Mouse (Mus musculus) frontal cortex, postnatal 36 days (tissue): ENCODE data around the gene Ckap4.
A peak's percentile ranks its signal among the peaks of the same experiment; 100 is the strongest.

Experiments
- DNase-seq, 2 experiments: peaks; one replicate each; pipeline ENCODE4 v3.0.0; 2022; ENCODE audit warnings: low spot score in 2 of 2

Ckap4 gene

DNA sequence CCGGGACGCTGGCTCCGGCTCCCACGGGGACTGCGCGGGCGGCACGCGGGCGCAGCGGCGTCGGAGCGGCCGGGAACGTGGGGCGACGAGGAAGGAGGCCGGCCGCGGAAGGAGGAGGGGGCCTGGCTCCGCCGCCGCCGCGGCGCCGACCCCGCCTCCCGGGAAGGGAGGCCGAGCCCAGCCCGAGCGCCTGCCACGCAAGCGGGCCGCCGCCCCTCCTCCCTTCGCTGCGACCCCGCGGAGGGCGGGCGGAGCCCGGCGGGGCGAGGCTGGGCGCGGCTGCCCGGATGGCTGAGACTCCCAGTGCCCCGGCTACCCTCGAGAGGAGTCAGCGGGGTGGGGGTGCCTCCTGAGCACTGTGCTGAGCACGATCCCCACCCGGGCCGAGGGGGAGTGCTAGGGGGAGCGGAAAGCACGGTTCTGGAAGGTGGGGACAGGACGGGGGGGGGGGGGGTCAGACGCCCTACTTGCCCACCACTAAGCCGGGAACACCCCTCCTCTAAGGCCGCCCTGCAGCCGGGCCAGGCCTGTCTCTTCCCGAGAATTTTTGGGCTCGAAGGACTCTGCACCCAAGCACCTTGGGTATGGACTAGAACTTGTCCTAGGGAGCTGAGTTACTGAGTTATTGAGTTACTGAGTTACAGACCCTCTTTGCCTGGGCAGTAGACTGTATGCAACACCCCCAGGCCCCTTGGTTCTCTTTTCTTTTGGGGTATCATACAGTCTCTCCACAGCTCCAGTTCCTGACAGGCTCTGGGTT lies at the start of gene Ckap4:
Ckap4 (minus strand) TSS at position 151 of the 760 bp plus-strand sequence.
- DNase-seq, result peak in 1 of 2 experiments; percentile 27

DNA sequence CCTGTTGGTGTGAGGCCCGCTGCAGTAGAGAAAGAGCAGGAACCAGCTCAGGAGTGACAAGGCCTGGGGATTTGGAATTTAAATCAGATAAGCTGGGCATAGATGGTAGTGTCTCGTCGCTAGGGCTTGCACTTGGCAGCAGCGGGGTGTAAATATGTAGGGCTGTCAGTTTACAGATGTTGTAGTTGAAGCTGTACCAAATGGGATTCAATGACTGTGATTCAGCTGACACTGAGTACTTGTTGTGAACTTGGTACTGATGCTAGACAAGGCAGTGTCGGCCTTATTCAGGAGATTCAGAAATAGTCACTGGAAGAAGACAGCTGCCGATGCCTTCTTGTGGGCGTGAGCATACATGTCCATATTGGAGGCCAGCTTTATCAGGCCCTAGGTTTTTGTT lies 48.4 kb upstream of the Ckap4 start:
- peak in 1 of 2 experiments; percentile 31 for DNase-seq

GRCm38 (mm10) chr10:84581191-84581590 lies 47.3 kb upstream of the Ckap4 start:
- DNase-seq, result no peak

DNA sequence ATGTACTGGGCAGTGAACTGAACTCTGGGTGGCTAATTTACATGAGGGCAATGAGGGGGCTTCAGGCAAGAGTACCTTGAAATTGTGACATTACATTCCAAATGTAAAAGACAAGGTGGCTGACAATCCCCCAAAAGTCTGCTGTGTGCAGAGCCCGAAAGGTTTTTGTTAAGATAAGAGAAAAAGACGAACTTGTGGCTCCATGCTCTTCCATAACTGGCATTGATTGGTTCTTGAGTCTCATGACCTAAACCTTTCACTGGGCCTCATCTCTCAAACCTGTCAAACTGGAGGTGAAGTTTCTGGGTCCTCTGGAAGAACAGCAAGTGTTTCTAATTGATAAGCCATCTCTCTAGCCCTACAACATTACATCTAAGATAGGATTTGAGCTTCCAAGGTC lies 45.7 kb upstream of the Ckap4 start:
- DNase-seq, result no peak

DNA sequence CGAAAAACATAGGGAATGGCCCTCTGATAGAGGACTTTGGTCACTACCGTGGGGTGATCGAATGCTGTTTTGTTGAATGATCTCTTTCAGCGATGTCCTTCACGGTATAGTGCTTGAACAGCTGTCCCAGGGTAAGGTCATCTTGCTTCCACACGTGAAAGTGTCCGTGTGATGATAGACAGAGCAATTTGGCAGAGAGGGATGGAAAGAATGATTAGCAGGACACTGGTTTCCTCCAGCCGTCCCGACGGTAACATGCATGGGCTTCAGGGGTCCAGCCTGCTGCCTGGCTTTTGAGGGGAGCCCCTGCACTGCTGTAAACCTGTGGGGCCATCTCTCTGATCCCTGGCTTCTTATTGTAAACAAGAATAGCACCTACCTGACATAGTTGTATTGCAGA lies 44.9 kb upstream of the Ckap4 start:
- no peak for DNase-seq

DNA sequence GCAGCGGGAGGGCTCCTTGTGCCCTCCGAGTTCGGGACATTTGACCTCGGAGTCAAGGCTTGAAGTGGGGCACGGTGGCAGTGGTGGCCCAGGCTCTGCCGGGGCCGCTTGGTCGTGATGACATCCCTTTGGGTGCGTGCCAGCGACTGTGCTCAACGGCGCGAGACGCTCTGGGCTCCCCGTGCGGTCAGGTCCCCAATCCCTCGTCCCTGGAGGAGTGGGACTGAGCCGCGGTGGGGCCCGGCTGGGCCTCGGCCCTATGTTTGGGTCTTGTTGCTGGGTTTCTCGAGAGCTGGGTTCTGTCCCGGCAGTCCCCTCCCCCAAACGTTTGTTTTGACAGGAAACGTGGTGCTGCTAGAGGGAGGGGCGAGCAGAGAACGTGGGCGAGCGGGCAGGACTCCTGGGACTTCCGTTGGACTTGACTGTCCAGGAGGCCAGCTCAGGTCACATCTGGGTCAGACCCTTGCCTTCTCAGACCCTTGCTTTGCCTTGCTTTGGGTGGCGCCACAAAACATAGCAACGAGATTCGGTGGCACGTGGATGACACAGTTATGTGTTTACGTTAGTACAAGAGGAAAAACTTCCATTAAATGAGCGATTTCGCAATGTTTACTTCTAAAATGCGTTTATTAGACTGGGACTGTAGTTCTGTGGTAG lies 43.3 kb upstream of the Ckap4 start:
- DNase-seq, result peak; percentile 62 to 69

GRCm38 (mm10) chr10:84576395-84577070 lies 42.7 kb upstream of the Ckap4 start, which contains the start of gene Tcp11l2:
Gene Tcp11l2 (plus strand): TSS chr10:84576626.
- peak; percentile 91 to 94 for DNase-seq

DNA sequence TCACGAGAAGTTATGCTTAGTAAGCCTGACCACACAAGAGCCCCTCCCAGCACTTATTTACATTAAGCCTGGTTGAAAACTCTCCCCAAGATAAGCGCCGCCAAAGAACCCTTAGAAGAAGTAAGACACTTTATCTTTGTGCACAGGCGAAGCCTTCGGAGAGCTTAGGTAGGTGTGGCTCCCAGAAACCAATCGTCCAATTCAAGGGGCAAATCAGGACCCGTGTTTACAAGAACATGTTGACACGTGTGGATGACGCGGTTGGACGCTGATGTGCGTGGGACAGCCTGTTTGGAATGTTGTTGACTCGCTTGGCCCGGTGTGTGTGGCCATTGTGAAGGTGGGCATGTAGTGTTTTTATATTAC lies 42.1 kb upstream of the Ckap4 start:
- DNase-seq, result no peak

GRCm38 (mm10) chr10:84573671-84574420 lies 40.0 kb upstream of the Ckap4 start:
- no peak for DNase-seq

GRCm38 (mm10) chr10:84571052-84571639 lies 37.3 kb upstream of the Ckap4 start:
- DNase-seq, result peak in 1 of 2 experiments; percentile 9

DNA sequence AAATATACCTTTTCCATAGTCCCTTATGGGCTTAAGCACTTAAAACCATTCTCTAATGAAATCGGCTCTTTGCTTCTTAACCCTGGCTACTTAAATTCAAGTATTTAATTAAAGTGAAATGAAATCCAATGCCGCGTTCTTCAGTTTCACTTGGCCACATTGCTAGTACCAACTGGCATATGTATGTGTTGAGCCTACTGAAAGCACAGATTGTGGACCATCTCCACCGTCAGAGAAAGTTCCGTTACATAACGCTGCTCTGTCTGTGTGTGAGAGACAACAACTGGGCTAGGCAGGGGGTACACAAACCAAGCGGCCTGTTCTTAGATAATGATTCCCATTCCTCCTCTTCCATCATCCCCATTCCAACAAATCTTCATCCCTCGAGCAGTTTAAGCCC lies 30.6 kb upstream of the Ckap4 start:
- no peak for DNase-seq

GRCm38 (mm10) chr10:84562567-84563554 lies 29.0 kb upstream of the Ckap4 start:
- no peak for DNase-seq

DNA sequence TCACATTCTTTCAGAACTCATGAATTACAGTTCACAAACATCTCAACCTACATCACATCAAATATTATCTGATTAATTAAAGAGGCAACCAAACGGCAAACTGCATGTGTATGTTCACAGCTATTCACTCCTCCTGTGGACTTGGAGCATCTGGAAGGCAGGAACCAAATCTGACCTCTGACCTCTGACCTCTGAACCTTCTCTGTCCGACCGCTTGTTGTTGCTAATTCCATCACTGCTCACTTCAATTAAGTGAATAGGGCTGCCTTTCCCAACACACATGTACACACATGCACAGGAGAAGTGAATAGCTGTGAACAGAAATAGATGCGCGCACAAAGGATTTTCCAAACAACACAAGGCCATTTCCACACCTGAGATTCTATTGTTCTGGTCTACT lies 28.3 kb upstream of the Ckap4 start:
- no peak for DNase-seq

- DNase-seq, result no peak
These were observed 26.1 kb upstream of the Ckap4 start for GRCm38 (mm10) chr10:84559986-84560385.

GRCm38 (mm10) chr10:84558511-84558910 lies 24.6 kb upstream of the Ckap4 start:
- DNase-seq, result no peak

DNA sequence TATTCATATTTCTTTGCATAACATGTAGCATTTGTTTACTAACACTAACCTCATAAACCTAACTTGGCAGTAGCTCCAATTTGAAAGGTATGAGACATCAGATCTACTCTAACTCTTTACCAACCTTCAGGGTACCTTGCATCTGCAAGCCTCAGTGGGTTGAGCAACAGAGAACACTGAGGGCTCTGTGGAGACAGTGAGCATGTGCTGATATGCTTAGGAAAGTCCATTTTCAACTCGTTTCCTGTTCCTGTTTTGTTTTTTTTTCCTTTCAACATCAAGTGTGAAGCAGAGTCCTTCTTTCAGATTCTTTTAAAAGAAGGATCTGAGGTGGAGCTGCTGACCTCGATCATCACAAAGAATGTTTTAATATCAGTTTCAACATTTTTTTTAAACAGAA lies 22.3 kb upstream of the Ckap4 start:
- no peak for DNase-seq

- no peak for DNase-seq
These were observed 20.6 kb upstream of the Ckap4 start for GRCm38 (mm10) chr10:84554291-84555009.

DNA sequence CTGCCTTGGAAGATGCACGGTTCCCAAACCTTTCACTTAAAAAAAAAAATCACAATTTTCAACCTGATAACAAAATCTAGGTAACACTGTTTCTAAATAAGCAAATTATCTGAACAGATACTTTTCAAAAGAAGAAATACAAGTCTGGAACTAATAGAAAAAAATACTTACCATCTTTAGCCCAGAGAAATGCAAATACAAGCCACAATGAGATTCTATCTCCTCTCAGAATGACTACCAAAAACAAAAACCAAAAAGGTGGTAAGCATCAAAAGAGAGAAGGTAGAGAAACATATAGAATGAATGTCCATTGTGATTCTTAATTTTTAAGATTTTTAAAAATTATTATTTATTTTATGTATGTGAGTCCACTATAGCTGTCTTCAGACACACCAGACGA lies 18.6 kb upstream of the Ckap4 start:
- DNase-seq, result no peak

DNA sequence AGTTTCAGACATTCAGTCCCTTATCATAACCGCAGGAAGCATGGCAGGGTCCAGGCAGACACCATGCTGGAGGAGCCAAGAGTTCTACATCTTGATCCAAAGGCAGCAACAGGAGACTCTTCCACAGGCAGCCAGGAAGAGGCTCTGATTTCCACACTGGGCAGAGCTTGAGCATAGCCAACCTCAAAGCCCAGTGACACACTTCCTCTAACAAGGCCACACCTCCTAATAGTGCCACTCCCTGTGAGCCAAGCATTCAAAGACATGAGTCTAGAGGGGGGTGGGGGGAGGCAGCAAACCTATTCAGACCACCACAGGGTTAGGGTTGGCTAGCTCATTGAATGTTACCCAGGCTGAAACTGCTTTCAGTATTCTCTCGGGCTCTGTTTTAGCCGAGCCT lies 18.0 kb upstream of the Ckap4 start:
- no peak for DNase-seq

- DNase-seq, result no peak
These were observed 16.0 kb upstream of the Ckap4 start for GRCm38 (mm10) chr10:84549920-84550293.
